Mouse (Mus musculus): Measurements from ENCODE around the gene Cdhr4. TPM values are rescaled to one million over a fixed set of nuclear protein-coding genes. Genes with fewer than 3 reads are reported as not detected.
"Not testable (repeated sequence)": the region's sequence is repeated elsewhere in the genome, so short reads cannot be mapped to it uniquely, and the experiment has no call there.

The Cdhr4 gene
- polyA plus RNA-seq, 2 experiments from 2014 or later = 0.93 to 2.5 TPM

GRCm38 (mm10) chr9:108013577-108013976, 21.3 kb downstream of the Cdhr4 start:
- ATAC-seq = not testable (repeated sequence)

- ATAC-seq = no peak
Observed at GRCm38 (mm10) chr9:108017127-108017526, 24.8 kb downstream of the Cdhr4 start.

- ATAC-seq = no peak
Observed at GRCm38 (mm10) chr9:108020741-108021140, 28.4 kb downstream of the Cdhr4 start.

- no peak for ATAC-seq
Observed at GRCm38 (mm10) chr9:108023216-108023615, 30.9 kb downstream of the Cdhr4 start.

- no peak for ATAC-seq
Observed at GRCm38 (mm10) chr9:108026584-108026983, 34.3 kb downstream of the Cdhr4 start.

GRCm38 (mm10) chr9:108027867-108028266, 35.6 kb downstream of the Cdhr4 start:
- ATAC-seq = no peak

GRCm38 (mm10) chr9:108032126-108032525, 39.8 kb downstream of the Cdhr4 start:
- no peak for ATAC-seq

- ATAC-seq = peak; percentile 81
Observed at GRCm38 (mm10) chr9:108035331-108036156, 43.2 kb downstream of the Cdhr4 start.

GRCm38 (mm10) chr9:108044751-108045492, 52.6 kb downstream of the Cdhr4 start:
- no peak for ATAC-seq

- ATAC-seq = no peak
Observed at GRCm38 (mm10) chr9:108046582-108046981, 54.3 kb downstream of the Cdhr4 start.

- ATAC-seq = no peak
Observed at GRCm38 (mm10) chr9:108047601-108048565, 55.6 kb downstream of the Cdhr4 start.

- ATAC-seq = no peak
Observed at GRCm38 (mm10) chr9:108048566-108048955, 56.3 kb downstream of the Cdhr4 start.

- ATAC-seq = peak; percentile 93
Observed at GRCm38 (mm10) chr9:108049016-108049455, 56.7 kb downstream of the Cdhr4 start, which contains the start of gene Gmppb. Gene Gmppb, plus strand, starts transcription at chr9:108049242.

Other genes starting within 250 kb of the Cdhr4 start
- gene Rbm5, start 221.5 kb upstream of the Cdhr4 start, polyA plus RNA-seq (2017; shearing (Covaris generic)) = 100 to 1,000 TPM; 299 to 310 TPM
- gene Rbm6, start 119.3 kb upstream of the Cdhr4 start, polyA plus RNA-seq (2017; shearing (Covaris generic)) = 10 to 100 TPM; 76.4 to 81.0 TPM
- 10 to 100 TPM; 11.3 to 12.9 TPM for gene Mon1a, start 104.3 kb upstream of the Cdhr4 start, polyA plus RNA-seq (2017; shearing (Covaris generic))
- not detected for gene Mst1r, start 85.6 kb upstream of the Cdhr4 start, polyA plus RNA-seq (2017; shearing (Covaris generic))
- not detected for gene Actl11, start 64.0 kb upstream of the Cdhr4 start, polyA plus RNA-seq (2017; shearing (Covaris generic))
- not detected for gene Camkv, start 56.8 kb upstream of the Cdhr4 start, polyA plus RNA-seq (2017; shearing (Covaris generic))
- gene Traip, start 42.4 kb upstream of the Cdhr4 start, polyA plus RNA-seq (2017; shearing (Covaris generic)) = 1 to 10 TPM; 5.0 to 8.2 TPM
- gene Uba7, start 17.0 kb upstream of the Cdhr4 start, polyA plus RNA-seq (2017; shearing (Covaris generic)) = 100 to 1,000 TPM; 132 to 138 TPM
- not detected for gene Gm20661, start 9.4 kb upstream of the Cdhr4 start, polyA plus RNA-seq (2017; shearing (Covaris generic))
- under 1 TPM; 0.33 to 0.51 TPM for gene Inka1, start 6.6 kb upstream of the Cdhr4 start, polyA plus RNA-seq (2017; shearing (Covaris generic))
- gene Gm20662, start 3.9 kb downstream of the Cdhr4 start, polyA plus RNA-seq (2017; shearing (Covaris generic)) = not detected
- 10 to 100 TPM; 36.7 to 47.6 TPM for gene Ip6k1, start 10.0 kb downstream of the Cdhr4 start, polyA plus RNA-seq (2017; shearing (Covaris generic))
- gene Gmppb, start 56.7 kb downstream of the Cdhr4 start, polyA plus RNA-seq (2017; shearing (Covaris generic)) = 10 to 100 TPM; 12.9 to 22.2 TPM
- 1 to 10 TPM; 1.3 to 3.3 TPM for gene Amigo3, start 60.7 kb downstream of the Cdhr4 start, polyA plus RNA-seq (2017; shearing (Covaris generic))
- under 1 TPM; 0.40 to 0.48 TPM for gene Mst1, start 87.9 kb downstream of the Cdhr4 start, polyA plus RNA-seq (2017; shearing (Covaris generic))
- gene Rnf123, start 90.8 kb downstream of the Cdhr4 start, polyA plus RNA-seq (2017; shearing (Covaris generic)) = 10 to 100 TPM; 49.9 to 75.8 TPM
- gene Apeh, start 102.1 kb downstream of the Cdhr4 start, polyA plus RNA-seq (2017; shearing (Covaris generic)) = 10 to 100 TPM; 39.4 to 45.0 TPM
- gene Bsn, start 197.9 kb downstream of the Cdhr4 start, polyA plus RNA-seq (2017; shearing (Covaris generic)) = under 1 TPM; 0.33 to 0.73 TPM